Mouse (Mus musculus) ES-Bruce4 (cell line): ENCODE measurements at regions not wholly inside any gene's neighbourhood (a gene's known extent, or its start where the extent isn't known, plus 50 kb on each side); places are given as distances from the start of the nearest gene placed in this dataset.

Source experiments
- CTCF ChIP-seq: IDR thresholded peaks from one replicate; pipeline ENCODE4 v1.8.1; 2011; ENCODE audit warnings: low read depth, low read length
- POLR2A ChIP-seq: IDR thresholded peaks from one replicate; pipeline ENCODE4 v1.8.1; 2011; ENCODE audit warnings: low read length; ENCODE audit not compliant: insufficient read depth

- TF ChIP-seq POLR2A (no peak), CTCF (no peak)
These were observed 569.4 kb upstream of the Nox3 start for GRCm38 (mm10) chr17:4265471-4265870.
